Mouse (Mus musculus) kidney, embryonic 15.5 days (tissue): ENCODE measurements around the gene Cntf. TPM values are rescaled to one million over a fixed set of nuclear protein-coding genes. Genes with fewer than 3 reads are reported as not detected.
A peak's percentile ranks its signal among the peaks of the same experiment; 100 is the strongest.
"Not testable (repeated sequence)": the region's sequence is repeated elsewhere in the genome, so short reads cannot be mapped to it uniquely, and the experiment has no call there.

Experiments
- ATAC-seq: fragments of 200-750 bp; cut with Nextera tagmentation; replicated peaks from 2 replicates; pipeline ENCODE4 v1.8.0; 2017; ENCODE audit warnings: moderate TSS enrichment; ENCODE audit not compliant: low FRiP score
- H3K27ac ChIP-seq: fragments of 300-500 bp; sonication (generic); 2 replicates; pipeline ENCODE4 v1.5.1; 2015; ENCODE audit warnings: mild to moderate bottlenecking, inconsistent platforms
- H3K27me3 ChIP-seq: fragments of 300-500 bp; sonication (generic); 2 replicates; pipeline ENCODE4 v1.6.1; 2015; ENCODE audit warnings: inconsistent platforms
- H3K36me3 ChIP-seq: fragments of 300-500 bp; sonication (generic); 2 replicates; pipeline ENCODE4 v1.6.1; 2015; ENCODE audit warnings: inconsistent platforms
- H3K4me1 ChIP-seq: fragments of 300-500 bp; sonication (generic); 2 replicates; pipeline ENCODE4 v1.6.1; 2015; ENCODE audit warnings: inconsistent platforms
- H3K4me2 ChIP-seq: fragments of 300-500 bp; sonication (generic); 2 replicates; pipeline ENCODE4 v1.6.1; 2015; ENCODE audit warnings: moderate library complexity, mild to moderate bottlenecking, inconsistent platforms
- H3K4me3 ChIP-seq: fragments of 300-500 bp; sonication (generic); replicated peaks from 2 replicates; pipeline ENCODE4 v1.5.1; 2015; ENCODE audit warnings: mild to moderate bottlenecking, inconsistent platforms
- H3K9ac ChIP-seq: fragments of 300-500 bp; sonication (generic); 2 replicates; pipeline ENCODE4 v1.6.1; 2015; ENCODE audit warnings: mild to moderate bottlenecking, inconsistent platforms
- H3K9me3 ChIP-seq: fragments of 300-500 bp; sonication (generic); replicated peaks from 2 replicates; pipeline ENCODE4 v1.6.1; 2016; ENCODE audit warnings: inconsistent platforms
- WGBS: fragments of 180-500 bp; shearing (Covaris S2); methylation state at CpG from one replicate; pipeline ENCODE4 v1.1.7; 2015; ENCODE audit warnings: mixed read lengths; 5-methylcytosine and 5-hydroxymethylcytosine counted together
- polyA plus RNA-seq: library from polyadenylated mRNA; unstranded; fragments of >200 nt; fragmentation: Nextera tagmentation; extraction: Ambion mirVana; gene quantifications from 2 replicates; pipeline ENCODE4 v1.2.1, GENCODE M21; 2015

The Cntf gene
- polyA plus RNA-seq, 1 experiment from 2014 or later: 2.5 TPM

DNA sequence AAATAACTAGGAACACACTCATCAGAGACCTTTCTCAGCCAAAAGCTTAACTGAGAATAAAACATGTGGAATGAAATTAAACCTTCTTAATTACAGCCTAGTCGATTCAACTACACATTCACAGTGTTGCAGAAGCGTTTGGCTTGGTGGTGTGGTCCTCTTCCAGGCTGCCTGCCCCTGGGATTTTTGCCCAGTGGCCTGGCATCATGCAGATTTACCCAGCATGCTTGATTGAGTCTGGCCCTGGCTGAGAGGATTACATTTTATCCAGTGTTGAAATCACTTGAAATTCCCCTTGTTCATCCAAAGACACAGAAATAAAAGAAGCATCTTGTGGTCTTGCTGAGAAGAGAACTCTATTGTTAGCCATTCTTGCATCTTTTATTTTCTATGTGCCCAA is 5.8 kb downstream of the Cntf start:
- WGBS: 85% methylated on average over 2 of the region's 2 CpGs
- ATAC-seq: no peak
- Histone ChIP-seq H3K27ac (no peak overlapping the region), H3K4me1 (no peaks in the 10 kb centered on the region), H3K9me3 (no peaks in the 10 kb centered on the region), H3K36me3 (peaks cover 27% of the 10 kb centered on the region), H3K9ac (no peak overlapping the region), H3K4me2 (no peak overlapping the region), H3K27me3 (no peaks in the 10 kb centered on the region), H3K4me3 (no peak overlapping the region)

DNA sequence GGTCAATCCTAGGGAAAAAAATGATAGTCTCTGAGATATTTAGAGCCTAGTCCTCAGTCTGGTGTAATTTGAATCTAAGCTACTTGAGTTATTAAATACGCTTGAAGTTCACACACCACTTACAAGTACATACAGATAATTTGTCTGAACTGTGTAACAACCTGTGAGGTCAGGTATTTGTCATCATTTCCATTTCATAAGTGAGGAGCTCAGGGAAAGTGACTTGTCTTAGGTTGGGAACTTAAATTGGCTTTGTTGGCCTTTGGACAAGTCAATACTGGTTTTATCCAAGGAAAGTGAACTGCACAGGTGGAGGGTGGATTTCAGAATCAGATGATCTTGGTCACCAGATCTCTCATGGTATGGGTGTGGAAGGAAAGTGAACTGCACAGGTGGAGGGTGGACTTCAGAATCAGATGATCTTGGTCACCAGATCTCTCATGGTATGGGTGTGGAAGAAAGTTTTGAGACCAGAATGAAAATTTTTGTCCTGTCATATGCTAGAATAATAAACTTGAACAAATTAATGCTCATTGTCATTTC is 6.4 kb downstream of the Cntf start:
- H3K4me3 ChIP-seq: no peak overlapping the region
- no peak overlapping the region for H3K9ac ChIP-seq
- ATAC-seq: no peak
- peaks cover 21% of the 10 kb centered on the region for H3K36me3 ChIP-seq
- no peaks in the 10 kb centered on the region for H3K4me1 ChIP-seq
- no peak overlapping the region for H3K27ac ChIP-seq
- no peaks in the 10 kb centered on the region for H3K9me3 ChIP-seq
- WGBS: 98% methylated on average over 1 of the region's 1 CpGs
- no peaks in the 10 kb centered on the region for H3K27me3 ChIP-seq
- no peak overlapping the region for H3K4me2 ChIP-seq

DNA sequence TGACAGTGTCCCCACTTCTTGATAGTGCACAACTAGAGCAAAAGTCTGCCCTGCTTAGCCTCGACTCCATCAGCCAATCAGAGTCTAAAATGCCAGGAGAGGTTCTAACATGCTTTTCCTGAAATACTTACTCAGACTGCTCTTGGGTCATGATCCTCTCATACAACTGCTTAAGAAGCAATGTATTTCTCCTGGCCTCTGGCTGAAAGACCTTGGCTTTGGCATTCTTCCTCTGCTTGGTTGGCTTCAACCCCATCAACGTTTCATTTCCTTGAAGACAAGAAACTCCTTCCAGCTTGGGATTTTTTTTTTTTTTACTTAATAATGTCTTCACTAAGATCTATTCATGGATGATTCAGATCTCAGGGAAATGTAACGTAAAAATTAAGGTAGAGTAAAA is 9.1 kb downstream of the Cntf start:
- Histone ChIP-seq H3K27me3 (no peaks in the 10 kb centered on the region), H3K4me2 (no peak overlapping the region), H3K9me3 (no peaks in the 10 kb centered on the region), H3K36me3 (no peaks in the 10 kb centered on the region), H3K4me1 (no peaks in the 10 kb centered on the region), H3K4me3 (no peak overlapping the region), H3K9ac (no peak overlapping the region), H3K27ac (no peak overlapping the region)
- ATAC-seq: no peak
- WGBS: 74% methylated on average over 3 of the region's 3 CpGs

DNA sequence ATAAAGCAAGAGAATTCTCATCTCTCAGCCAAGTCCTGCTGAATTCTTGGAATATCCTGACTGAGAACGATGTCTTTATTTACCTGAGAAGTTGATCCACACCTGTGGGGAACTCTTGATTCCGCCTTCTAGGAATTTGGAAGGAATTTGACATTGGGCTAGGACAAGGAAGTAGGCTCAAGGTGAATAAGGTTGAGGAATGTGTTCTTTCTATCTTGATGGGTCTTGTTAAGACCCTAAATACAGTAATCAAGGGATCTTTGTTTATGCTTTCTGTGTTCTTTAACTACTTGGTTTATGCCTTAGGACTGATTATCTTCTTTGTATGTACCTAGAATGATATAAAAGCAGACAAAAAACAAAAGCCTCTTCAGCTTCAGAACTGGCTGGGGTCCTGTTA is 33.5 kb downstream of the Cntf start:
- Histone ChIP-seq H3K27me3 (no peaks in the 10 kb centered on the region), H3K9me3 (no peaks in the 10 kb centered on the region), H3K4me2 (no peak overlapping the region), H3K4me1 (no peaks in the 10 kb centered on the region), H3K9ac (no peak overlapping the region), H3K36me3 (no peaks in the 10 kb centered on the region), H3K27ac (no peak overlapping the region), H3K4me3 (no peak overlapping the region)
- WGBS: 84% methylated on average over 2 of the region's 2 CpGs
- ATAC-seq: no peak

DNA sequence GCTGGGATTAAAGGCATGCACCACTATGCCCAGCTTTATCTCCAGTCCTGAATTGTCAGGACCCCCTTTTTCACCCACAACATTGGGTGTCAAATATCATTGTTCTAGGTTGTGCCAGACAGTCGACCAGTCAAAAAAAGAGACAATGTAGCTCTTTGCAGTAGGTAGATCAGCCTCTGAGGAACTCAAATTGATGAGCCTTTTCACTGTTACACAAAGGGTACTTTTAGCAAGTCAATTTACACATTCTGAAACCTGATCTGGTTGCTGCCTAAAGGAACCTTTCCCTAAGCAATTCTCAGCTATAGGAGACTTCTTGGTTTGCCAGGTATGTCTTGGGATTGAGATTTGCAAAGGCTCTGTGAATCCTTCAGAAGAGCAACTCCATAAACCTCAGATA is 34.4 kb downstream of the Cntf start:
- Histone ChIP-seq H3K36me3 (no peaks in the 10 kb centered on the region), H3K9me3 (no peaks in the 10 kb centered on the region), H3K4me1 (no peaks in the 10 kb centered on the region), H3K27ac (no peak overlapping the region), H3K9ac (no peak overlapping the region), H3K4me2 (no peak overlapping the region), H3K27me3 (no peaks in the 10 kb centered on the region), H3K4me3 (no peak overlapping the region)
- WGBS: 69% methylated on average over 1 of the region's 1 CpGs
- no peak for ATAC-seq

DNA sequence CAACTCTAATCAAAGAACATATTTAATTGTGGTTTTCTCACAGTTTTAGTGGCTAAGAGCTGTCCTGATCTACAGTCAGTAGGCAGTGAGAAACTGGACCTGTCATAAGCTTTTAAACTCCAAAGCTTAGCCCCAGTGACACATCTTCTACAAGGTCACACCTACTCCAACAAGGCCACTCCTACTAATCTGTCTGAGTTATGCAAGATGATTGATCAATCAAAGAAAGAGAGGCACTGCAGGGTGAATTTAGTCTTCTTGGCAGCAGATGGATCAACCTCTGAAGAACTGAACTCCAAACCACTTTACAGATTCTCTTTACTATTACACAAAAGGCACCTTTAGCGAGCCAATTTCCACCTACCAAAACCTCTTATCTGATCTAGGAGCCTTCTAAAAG is 39.6 kb downstream of the Cntf start:
- no peak overlapping the region for H3K4me2 ChIP-seq
- ATAC-seq: no peak
- H3K9ac ChIP-seq: no peak overlapping the region
- H3K4me3 ChIP-seq: no peak overlapping the region
- H3K4me1 ChIP-seq: no peaks in the 10 kb centered on the region
- no peaks in the 10 kb centered on the region for H3K36me3 ChIP-seq
- H3K9me3 ChIP-seq: no peaks in the 10 kb centered on the region
- H3K27ac ChIP-seq: no peak overlapping the region
- H3K27me3 ChIP-seq: no peaks in the 10 kb centered on the region
- WGBS: 76% methylated on average over 1 of the region's 1 CpGs

DNA sequence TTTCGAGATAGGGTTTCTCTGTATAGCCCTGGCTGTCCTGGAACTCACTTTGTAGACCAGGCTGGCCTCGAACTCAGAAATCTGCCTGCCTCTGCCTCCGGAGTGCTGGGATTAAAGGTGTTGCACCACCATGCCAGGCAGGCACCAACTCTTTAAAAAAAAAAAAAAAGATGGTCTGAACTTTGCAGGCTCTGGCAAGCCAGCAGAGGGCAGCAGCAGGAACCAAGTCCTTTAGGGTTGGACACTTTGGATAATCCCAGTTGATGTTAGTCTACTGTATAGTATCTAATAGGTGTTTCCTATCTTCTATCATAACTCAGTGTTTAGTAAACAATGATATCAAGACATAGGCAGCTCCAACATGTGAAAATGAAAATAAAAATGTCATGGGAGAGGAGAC is 43.1 kb downstream of the Cntf start:
- Histone ChIP-seq H3K9me3 (no peaks in the 10 kb centered on the region), H3K27me3 (no peaks in the 10 kb centered on the region), H3K4me3 (no peak overlapping the region), H3K9ac (no peak overlapping the region), H3K4me2 (no peak overlapping the region), H3K36me3 (no peaks in the 10 kb centered on the region), H3K4me1 (0 out of 2 replicates have a peak, but pooled peaks cover 7% of the 10 kb centered on the region), H3K27ac (no peak overlapping the region)
- no peak for ATAC-seq
- 75% methylated on average over 3 of the region's 3 CpGs for WGBS

DNA sequence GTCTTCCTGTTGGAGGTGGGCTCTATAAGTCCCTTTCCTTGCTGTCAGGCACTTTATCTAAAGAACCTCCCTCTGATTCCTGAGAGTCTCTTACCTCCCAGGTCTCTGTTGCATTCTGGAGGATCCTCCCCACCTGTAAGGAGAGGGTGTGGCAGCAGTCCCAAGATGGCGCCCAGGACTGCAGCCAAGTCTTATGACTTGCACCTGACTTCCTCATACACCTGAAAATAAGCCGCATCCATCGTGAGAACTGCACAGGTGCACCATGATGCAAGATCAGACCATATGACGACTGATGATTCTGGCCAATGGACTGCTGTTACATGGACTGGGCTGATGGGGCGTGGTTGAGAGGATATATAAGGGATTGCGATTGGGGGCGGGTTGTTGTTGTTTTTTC is 43.8 kb downstream of the Cntf start:
- not testable (repeated sequence) for ATAC-seq, H3K9me3 ChIP-seq, H3K4me2 ChIP-seq, H3K27ac ChIP-seq, H3K4me3 ChIP-seq, H3K27me3 ChIP-seq, H3K36me3 ChIP-seq, H3K9ac ChIP-seq, H3K4me1 ChIP-seq
- 92% methylated on average over 7 of the region's 7 CpGs for WGBS

DNA sequence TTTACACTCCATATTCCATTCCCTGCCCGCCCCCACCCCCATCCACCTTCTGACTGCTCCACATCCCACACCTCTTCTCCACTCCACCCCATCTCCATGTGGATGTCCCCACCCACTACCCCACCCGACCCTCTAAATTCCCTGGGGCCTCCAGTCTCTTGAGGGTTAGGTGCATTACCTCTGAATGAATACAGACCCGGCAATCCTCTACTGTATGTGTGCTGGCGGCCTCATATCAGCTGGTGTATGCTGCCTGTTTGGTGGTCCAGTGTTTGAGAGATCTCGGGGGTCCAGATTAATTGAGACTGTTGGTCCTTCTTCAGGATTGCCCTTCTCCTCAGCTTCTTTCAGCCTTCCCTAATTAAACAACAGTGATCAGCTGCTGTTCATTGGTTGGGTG is 44.5 kb downstream of the Cntf start:
- 89% methylated on average over 5 of the region's 5 CpGs for WGBS
- H3K27me3 ChIP-seq, H3K4me2 ChIP-seq, H3K36me3 ChIP-seq, H3K27ac ChIP-seq, H3K4me3 ChIP-seq, H3K9me3 ChIP-seq, ATAC-seq, H3K4me1 ChIP-seq, H3K9ac ChIP-seq: not testable (repeated sequence)

DNA sequence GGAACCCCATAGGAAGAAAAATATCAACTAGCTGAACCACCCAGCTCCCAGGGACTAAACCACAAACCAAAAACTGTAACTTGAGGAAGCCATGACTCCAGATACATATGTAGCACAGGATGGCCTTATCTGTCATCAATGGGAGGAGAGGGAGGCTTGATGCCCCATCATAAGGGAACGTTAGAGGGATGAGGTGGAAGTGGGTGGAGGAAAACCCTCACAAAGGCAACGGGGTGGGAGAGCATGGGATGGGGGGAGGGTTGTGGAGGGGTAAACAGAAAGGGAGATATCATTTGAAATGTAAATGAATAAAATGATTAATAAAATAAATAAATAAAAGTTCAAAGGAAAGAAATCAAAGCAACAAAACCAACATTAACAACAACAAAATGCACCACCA is 45.0 kb downstream of the Cntf start:
- no peak overlapping the region for H3K9ac ChIP-seq
- no peak for ATAC-seq
- WGBS: 51% methylated on average over 2 of the region's 2 CpGs
- H3K27ac ChIP-seq: no peak overlapping the region
- 0 out of 2 replicates have a peak, but pooled peaks cover 7% of the 10 kb centered on the region for H3K4me1 ChIP-seq
- no peaks in the 10 kb centered on the region for H3K36me3 ChIP-seq
- no peak overlapping the region for H3K4me3 ChIP-seq
- H3K9me3 ChIP-seq: no peaks in the 10 kb centered on the region
- no peak overlapping the region for H3K4me2 ChIP-seq
- H3K27me3 ChIP-seq: no peaks in the 10 kb centered on the region

DNA sequence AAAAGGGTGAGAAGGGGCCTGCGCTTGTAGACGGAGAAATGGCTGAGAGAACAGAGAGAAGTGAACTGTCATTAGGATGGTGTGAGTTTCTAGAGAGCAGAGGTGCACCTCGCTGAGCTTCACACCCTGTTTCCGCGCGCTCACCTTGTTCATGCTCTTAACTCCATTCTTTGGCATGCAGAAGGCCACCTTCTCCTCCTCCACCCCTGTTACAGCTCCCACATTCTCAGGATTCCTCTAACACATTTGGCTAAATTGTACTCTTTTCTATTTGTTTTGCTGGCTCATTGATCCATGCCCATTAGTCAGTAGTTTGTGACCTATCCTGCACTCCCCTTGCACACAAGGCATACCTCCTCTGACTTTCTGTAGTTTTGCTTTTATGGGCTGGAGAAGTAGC is 46.2 kb downstream of the Cntf start:
- Histone ChIP-seq H3K36me3 (no peaks in the 10 kb centered on the region), H3K4me2 (no peak overlapping the region), H3K9me3 (no peaks in the 10 kb centered on the region), H3K4me3 (no peak overlapping the region), H3K27ac (no peak overlapping the region), H3K27me3 (no peaks in the 10 kb centered on the region), H3K9ac (no peak overlapping the region), H3K4me1 (0 out of 2 replicates have a peak, but pooled peaks cover 7% of the 10 kb centered on the region)
- ATAC-seq: peak; percentile 54; the same call in 1 of the 2 replicates
- WGBS: 72% methylated on average over 6 of the region's 6 CpGs
